Mouse (Mus musculus): ENCODE measurements at regions not wholly inside any gene's neighbourhood (a gene's known extent, or its start where the extent isn't known, plus 50 kb on each side); places are given as distances from the start of the nearest gene placed in this dataset.

DNA sequence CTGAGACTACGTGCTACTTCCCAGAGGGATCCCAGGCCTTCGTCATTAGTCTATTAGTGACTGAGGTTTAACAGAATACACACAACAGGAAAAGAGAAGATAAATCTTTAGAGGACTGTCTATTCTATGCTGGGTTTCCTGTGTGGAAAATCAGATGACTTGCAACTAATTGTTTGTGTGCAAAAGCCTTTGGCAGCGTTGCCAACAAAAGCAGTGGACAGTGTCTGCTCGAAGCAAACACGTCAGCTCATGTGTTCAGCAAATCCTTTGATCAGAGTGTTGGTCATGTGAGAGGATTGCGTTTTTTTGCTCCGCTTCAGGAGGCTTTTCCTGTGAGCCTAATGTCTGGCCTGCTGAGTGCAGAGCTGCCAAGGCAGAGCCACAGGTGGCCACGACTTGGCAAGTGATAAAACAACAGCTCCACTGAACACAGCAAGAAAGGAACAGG is 117.3 kb downstream of the Arl4a start:
- H3K36me3 ChIP-seq (ENCODE audit: insufficient read depth, low read length) = no peaks in the 10 kb centered on the region
- H3K27me3 ChIP-seq (ENCODE audit: insufficient read depth, low read length) = no peaks in the 10 kb centered on the region
- H3K9me3 ChIP-seq (replicated peaks; ENCODE audit: low read length) = no peaks in the 10 kb centered on the region
- WGBS = 11% methylated on average over 8 of the region's 8 CpGs
- H3K27ac ChIP-seq = no peak overlapping the region
- no peak overlapping the region for H3K4me2 ChIP-seq (ENCODE audit: low read length)
- peak; percentile 80 for DNase-seq (ENCODE audit: low spot score)
- TF ChIP-seq CTCF (IDR thresholded peaks at IDR 0.05; ENCODE audit: low read depth) = no peak
- no peak overlapping the region for H3K4me3 ChIP-seq (replicated peaks; ENCODE audit: low read depth, low read length)
- H3K4me1 ChIP-seq (replicated peaks; ENCODE audit: insufficient read depth, low read length) = no peaks in the 10 kb centered on the region
- ATAC-seq (replicated peaks; ENCODE audit: low FRiP score, low read depth) = peak; percentile 88
- no peak overlapping the region for H3K9ac ChIP-seq (ENCODE audit: low read depth, low read length)

GRCm38 (mm10) chr12:39919909-39920308 is 117.9 kb downstream of the Arl4a start:
- TF ChIP-seq CTCF (IDR thresholded peaks at IDR 0.05; ENCODE audit: low read depth) = no peak

GRCm38 (mm10) chr12:39888493-39888892 is 149.3 kb downstream of the Arl4a start:
- Histone ChIP-seq H3K4me2 (ENCODE audit: low read length) (no peak overlapping the region), H3K27ac (no peak overlapping the region), H3K4me3 (replicated peaks; ENCODE audit: low read depth, low read length) (no peak overlapping the region), H3K27me3 (ENCODE audit: insufficient read depth, low read length) (no peaks in the 10 kb centered on the region), H3K9me3 (replicated peaks; ENCODE audit: low read length) (no peaks in the 10 kb centered on the region), H3K4me1 (replicated peaks; ENCODE audit: insufficient read depth, low read length) (no peaks in the 10 kb centered on the region), H3K9ac (ENCODE audit: low read depth, low read length) (no peak overlapping the region), H3K36me3 (ENCODE audit: insufficient read depth, low read length) (no peaks in the 10 kb centered on the region)
- ATAC-seq (replicated peaks; ENCODE audit: low FRiP score, low read depth) = no peak
- no peak for DNase-seq (ENCODE audit: low spot score)
- no peak for TF ChIP-seq CTCF (IDR thresholded peaks at IDR 0.05; ENCODE audit: low read depth)
- WGBS = 63% methylated on average over 5 of the region's 5 CpGs

More at GRCm38 (mm10) chr12:39919909-39920308, 117.9 kb downstream of the Arl4a start:
- WGBS = 89% methylated on average over 2 of the region's 2 CpGs
- H3K4me3 ChIP-seq (replicated peaks; ENCODE audit: low read depth, low read length) = no peak overlapping the region
- 0 out of 2 replicates have a peak overlapping the region, but pooled peaks have one; percentile 22 for H3K27ac ChIP-seq
- no peaks in the 10 kb centered on the region for H3K27me3 ChIP-seq (ENCODE audit: insufficient read depth, low read length)
- H3K36me3 ChIP-seq (ENCODE audit: insufficient read depth, low read length) = no peaks in the 10 kb centered on the region
- H3K4me1 ChIP-seq (replicated peaks; ENCODE audit: insufficient read depth, low read length) = no peaks in the 10 kb centered on the region
- H3K4me2 ChIP-seq (ENCODE audit: low read length) = no peak overlapping the region
- no peak overlapping the region for H3K9ac ChIP-seq (ENCODE audit: low read depth, low read length)
- no peaks in the 10 kb centered on the region for H3K9me3 ChIP-seq (replicated peaks; ENCODE audit: low read length)
- DNase-seq (ENCODE audit: low spot score) (peak; percentile 11), ATAC-seq (replicated peaks; ENCODE audit: low FRiP score, low read depth) (no peak)

DNA sequence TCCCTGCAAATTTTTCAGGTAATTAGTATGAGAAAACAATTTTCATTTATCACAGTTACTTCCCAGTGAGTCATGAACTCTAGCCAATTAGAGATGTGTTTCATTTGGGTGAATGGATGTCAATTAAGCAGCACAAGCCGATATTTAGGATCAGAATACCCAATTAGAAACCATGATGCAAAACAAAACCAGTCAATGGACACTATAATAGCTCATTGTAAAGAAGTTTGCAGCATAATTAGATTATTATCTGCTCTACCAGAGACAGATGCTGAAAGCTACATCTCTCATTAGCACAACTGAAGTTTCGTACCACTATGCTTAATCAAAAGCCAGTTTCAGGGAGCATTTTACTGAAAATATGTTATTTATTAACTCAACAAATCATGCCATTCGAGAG is 152.5 kb downstream of the Arl4a start:
- H3K9ac ChIP-seq (ENCODE audit: low read depth, low read length) = no peak overlapping the region

DNA sequence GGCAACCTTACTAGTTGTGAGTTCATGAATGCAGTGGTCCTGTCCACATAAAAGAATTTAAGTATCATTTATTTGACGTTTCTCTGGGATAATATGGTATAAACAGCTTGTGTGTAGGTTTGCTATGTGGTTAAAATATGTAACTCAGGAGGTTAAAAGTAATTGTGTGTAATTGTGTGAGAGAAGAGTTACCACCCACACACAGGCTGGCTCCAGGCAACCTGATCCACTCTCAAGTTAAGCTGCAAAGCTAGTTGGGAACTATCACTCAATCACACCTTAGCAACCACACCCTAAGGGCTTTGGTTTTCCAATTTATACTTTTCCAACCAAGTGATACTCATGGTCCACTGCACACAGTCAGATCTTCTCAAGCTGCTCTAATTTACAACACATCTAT is 157.5 kb downstream of the Arl4a start:
- H3K4me1 ChIP-seq (replicated peaks; ENCODE audit: insufficient read depth, low read length) = no peaks in the 10 kb centered on the region
- H3K9ac ChIP-seq (ENCODE audit: low read depth, low read length) = no peak overlapping the region
- no peak for TF ChIP-seq CTCF (IDR thresholded peaks at IDR 0.05; ENCODE audit: low read depth)
- H3K4me2 ChIP-seq (ENCODE audit: low read length) = no peak overlapping the region
- 89% methylated on average over 1 of the region's 1 CpGs for WGBS
- H3K27me3 ChIP-seq (ENCODE audit: insufficient read depth, low read length) = no peaks in the 10 kb centered on the region
- H3K36me3 ChIP-seq (ENCODE audit: insufficient read depth, low read length) = no peaks in the 10 kb centered on the region
- H3K4me3 ChIP-seq (replicated peaks; ENCODE audit: low read depth, low read length) = no peak overlapping the region
- H3K27ac ChIP-seq = no peak overlapping the region
- H3K9me3 ChIP-seq (replicated peaks; ENCODE audit: low read length) = no peaks in the 10 kb centered on the region
- no peak for ATAC-seq (replicated peaks; ENCODE audit: low FRiP score, low read depth)
- no peak for DNase-seq (ENCODE audit: low spot score)

More for the DNA sequence above, 152.5 kb downstream of the Arl4a start:
- TF ChIP-seq CTCF (IDR thresholded peaks at IDR 0.05; ENCODE audit: low read depth) = no peak
- H3K27me3 ChIP-seq (ENCODE audit: insufficient read depth, low read length) = no peaks in the 10 kb centered on the region
- DNase-seq (ENCODE audit: low spot score) (no peak), ATAC-seq (replicated peaks; ENCODE audit: low FRiP score, low read depth) (no peak)
- H3K4me3 ChIP-seq (replicated peaks; ENCODE audit: low read depth, low read length) = no peak overlapping the region
- no peak overlapping the region for H3K27ac ChIP-seq
- no peak overlapping the region for H3K4me2 ChIP-seq (ENCODE audit: low read length)
- no peaks in the 10 kb centered on the region for H3K4me1 ChIP-seq (replicated peaks; ENCODE audit: insufficient read depth, low read length)
- no peaks in the 10 kb centered on the region for H3K36me3 ChIP-seq (ENCODE audit: insufficient read depth, low read length)
- no peaks in the 10 kb centered on the region for H3K9me3 ChIP-seq (replicated peaks; ENCODE audit: low read length)
- WGBS = 52% methylated on average over 3 of the region's 3 CpGs

DNA sequence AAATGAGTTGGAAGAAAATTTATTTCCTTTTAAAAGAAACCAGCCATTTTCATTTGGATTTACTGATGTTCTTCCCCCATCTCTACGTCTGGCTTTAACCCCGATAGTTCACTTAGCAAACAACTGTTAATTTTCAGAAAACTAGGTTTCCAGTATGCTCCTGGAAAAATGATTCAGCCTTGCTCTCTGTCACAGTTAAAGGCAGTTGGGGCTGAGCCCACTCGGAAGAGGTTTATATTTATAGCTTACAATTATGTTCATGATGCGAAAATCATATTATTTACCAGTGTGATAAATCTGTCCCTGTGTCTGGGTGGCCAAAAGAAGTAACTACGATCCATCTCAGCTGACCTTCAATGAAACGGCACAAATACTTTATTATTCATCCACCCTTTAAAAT is 163.9 kb downstream of the Arl4a start:
- H3K27me3 ChIP-seq (ENCODE audit: insufficient read depth, low read length) = no peaks in the 10 kb centered on the region
- no peak overlapping the region for H3K4me2 ChIP-seq (ENCODE audit: low read length)
- no peak for TF ChIP-seq CTCF (IDR thresholded peaks at IDR 0.05; ENCODE audit: low read depth)
- H3K36me3 ChIP-seq (ENCODE audit: insufficient read depth, low read length) = no peaks in the 10 kb centered on the region
- no peak overlapping the region for H3K27ac ChIP-seq
- H3K4me1 ChIP-seq (replicated peaks; ENCODE audit: insufficient read depth, low read length) = no peaks in the 10 kb centered on the region
- DNase-seq (ENCODE audit: low spot score) (peak; percentile 88), ATAC-seq (replicated peaks; ENCODE audit: low FRiP score, low read depth) (no peak; the same call in 1 of the 2 replicates)
- 58% methylated on average over 6 of the region's 6 CpGs for WGBS
- H3K9me3 ChIP-seq (replicated peaks; ENCODE audit: low read length) = no peaks in the 10 kb centered on the region
- no peak overlapping the region for H3K4me3 ChIP-seq (replicated peaks; ENCODE audit: low read depth, low read length)
- no peak overlapping the region for H3K9ac ChIP-seq (ENCODE audit: low read depth, low read length)

GRCm38 (mm10) chr12:39861797-39862196 is 176.0 kb downstream of the Arl4a start:
- whole genome bisulfite sequencing = 82% methylated on average over 1 of the region's 1 CpGs
- Histone ChIP-seq H3K27me3 (ENCODE audit: insufficient read depth, low read length) (no peaks in the 10 kb centered on the region), H3K4me3 (replicated peaks; ENCODE audit: low read depth, low read length) (no peak overlapping the region), H3K36me3 (ENCODE audit: insufficient read depth, low read length) (no peaks in the 10 kb centered on the region), H3K4me1 (replicated peaks; ENCODE audit: insufficient read depth, low read length) (no peaks in the 10 kb centered on the region), H3K4me2 (ENCODE audit: low read length) (no peak overlapping the region), H3K9me3 (replicated peaks; ENCODE audit: low read length) (no peaks in the 10 kb centered on the region), H3K9ac (ENCODE audit: low read depth, low read length) (no peak overlapping the region), H3K27ac (no peak overlapping the region)
- TF ChIP-seq CTCF (IDR thresholded peaks at IDR 0.05; ENCODE audit: low read depth) = no peak
- DNase-seq (ENCODE audit: low spot score) (no peak), ATAC-seq (replicated peaks; ENCODE audit: low FRiP score, low read depth) (no peak)

All from kidney, postnatal 0 days (tissue).